9 mouse cellular contexts compared by ENCODE assay signal in the genomic region with DNA sequence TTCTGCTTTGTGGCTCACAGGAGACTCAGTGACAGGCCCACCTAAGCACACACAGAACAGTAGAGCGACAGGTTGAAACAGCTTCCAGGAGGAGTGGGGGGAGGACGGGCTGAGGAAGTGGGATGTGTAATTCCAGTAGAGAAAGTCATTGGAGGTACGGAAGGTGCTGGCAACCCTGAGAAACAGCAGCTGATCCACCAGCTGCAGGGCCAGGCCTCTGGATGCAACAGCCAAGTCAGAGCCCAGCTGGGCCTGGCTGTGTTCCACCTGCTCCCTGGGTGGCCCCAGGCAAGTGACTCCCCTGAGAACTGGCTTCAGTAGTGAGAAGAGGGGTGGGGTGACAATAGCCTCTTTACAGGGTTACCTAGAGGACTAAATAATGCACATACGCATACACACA. TPM values are rescaled to one million over a fixed set of nuclear protein-coding genes. Genes with fewer than 3 reads are reported as not detected.
DNase-seq lines count a peak whose midpoint lies in the region; TF ChIP-seq lines count a peak whose summit lies in the region.
"Had no signal": no experiment of that assay in that cellular context is flagged by ENCODE, and none has a peak within 500 bp of the region (broad histone marks: within the 10 kb centered on the region; RNA-seq: fewer than 3 reads in every experiment).

No protein-coding gene starts in this region.

- H3K9me3 ChIP-seq in forebrain, embryonic 10.5 days = no peaks in the 10 kb centered on the region
- H3K9me3 ChIP-seq: liver, embryonic 15.5 days had no signal

- no peak overlapping the region for H3K27ac ChIP-seq in forebrain, embryonic 10.5 days
- H3K27ac ChIP-seq: liver, embryonic 15.5 days had no signal

- H3K4me1 ChIP-seq in forebrain, embryonic 10.5 days = peaks cover 14% of the 10 kb centered on the region
- H3K4me1 ChIP-seq: liver, embryonic 15.5 days had no signal

- TF ChIP-seq CTCF in brain, embryonic 14.5 days (IDR thresholded peaks at IDR 0.05; ENCODE audit: borderline replicate concordance, extremely low read depth, insufficient read depth, insufficient read length) = no peak

- H3K4me3 ChIP-seq in forebrain, embryonic 10.5 days = no peak overlapping the region
- H3K4me3 ChIP-seq: liver, embryonic 15.5 days had no signal

- no peak for TF ChIP-seq POLR2A in brain, embryonic 14.5 days (IDR thresholded peaks at IDR 0.05; ENCODE audit: borderline replicate concordance, extremely low read depth, insufficient read depth, insufficient read length, poor library complexity, severe bottlenecking)

- H3K27me3 ChIP-seq in forebrain, embryonic 10.5 days (ENCODE audit: poor library complexity, severe bottlenecking) = peaks cover 21% of the 10 kb centered on the region; the same call in 1 of the 2 replicates
- H3K27me3 ChIP-seq: liver, embryonic 15.5 days had no signal

- peak; percentile 7 for DNase-seq in left cerebral cortex, adult 11 months (ENCODE audit: low spot score)
- no peak for DNase-seq in left cerebral cortex, postnatal 36 days (ENCODE audit: low spot score in 2 of 2)
- peak; percentile 19 for DNase-seq in brain, embryonic 14.5 days (ENCODE audit: low read depth)
- DNase-seq in gastrocnemius, postnatal 25 days = peak; percentile 61
- DNase-seq in left cerebral cortex, postnatal 10 days (ENCODE audit: extremely low spot score in 1 of 2, low spot score in 2 of 2) = peak; percentile 42 to 74
- no peak for DNase-seq in MN1 (ENCODE audit: low spot score)
- DNase-seq in forebrain, embryonic 10.5 days (ENCODE audit: extremely low spot score, low spot score) = no peak
- DNase-seq in spleen, postnatal 36 days (ENCODE audit: low spot score in 2 of 2) = no peak

- no peaks in the 10 kb centered on the region for H3K36me3 ChIP-seq in forebrain, embryonic 10.5 days (replicated peaks)
- H3K36me3 ChIP-seq: liver, embryonic 15.5 days had no signal

- 87% methylated on average over 4 of the region's 4 CpGs for WGBS in forebrain, embryonic 10.5 days

- intact Hi-C loops in left cerebral cortex, postnatal 36 days (cut with DNase I) = no loop called here
- intact Hi-C loops in left cerebral cortex, postnatal 10 days (cut with DNase I) = no loop called here

RNA-seq across cellular contexts. Expression of gene Gjb6, which starts 27.8 kb away (rescaled TPM):
- 100 to 1,000 TPM in 1 of 2 experiments, 10 to 100 TPM in 1; 99.8 to 127 TPM for total RNA-seq in left cerebral cortex, postnatal 36 days (2021)
- polyA plus RNA-seq in brain, embryonic 14.5 days (2012; rRNA removed) = 6.4 and 12.5 TPM in 2 replicates
- total RNA-seq in gastrocnemius, postnatal 25 days (2021) = under 1 TPM in 1 of 2 experiments, not detected in 1; 0.13 TPM
- 10 to 100 TPM; 23.8 to 53.7 TPM for total RNA-seq in left cerebral cortex, postnatal 10 days (2021)
- 0.60 and 0.68 TPM in 2 replicates for polyA plus RNA-seq in forebrain, embryonic 10.5 days (2016; fragmentation: Nextera tagmentation; extraction: Ambion mirVana)
- polyA plus RNA-seq: liver, embryonic 15.5 days had no signal

RNA-seq across cellular contexts. Expression of gene Gm4491, which starts 45.5 kb away (rescaled TPM):
- total RNA-seq in left cerebral cortex, postnatal 36 days (2021) = under 1 TPM; 0.77 to 0.96 TPM
- not detected in 2 replicates for polyA plus RNA-seq in brain, embryonic 14.5 days (2012; rRNA removed)
- not detected for total RNA-seq in gastrocnemius, postnatal 25 days (2021)
- under 1 TPM in 1 of 2 experiments, not detected in 1; 0.94 TPM for total RNA-seq in left cerebral cortex, postnatal 10 days (2021)
- not detected in 2 replicates for polyA plus RNA-seq in forebrain, embryonic 10.5 days (2016; fragmentation: Nextera tagmentation; extraction: Ambion mirVana)
- polyA plus RNA-seq: liver, embryonic 15.5 days had no signal

RNA-seq across cellular contexts. Expression of gene Gjb2, which starts 56.7 kb away (rescaled TPM):
- 10 to 100 TPM in 1 of 2 experiments, 1 to 10 TPM in 1; 8.8 to 10.8 TPM for total RNA-seq in left cerebral cortex, postnatal 36 days (2021)
- 5.6 and 13.6 TPM in 2 replicates for polyA plus RNA-seq in brain, embryonic 14.5 days (2012; rRNA removed)
- under 1 TPM; 0.13 to 0.43 TPM for total RNA-seq in gastrocnemius, postnatal 25 days (2021)
- 10 to 100 TPM in 1 of 2 experiments, 1 to 10 TPM in 1; 8.4 to 10.7 TPM for total RNA-seq in left cerebral cortex, postnatal 10 days (2021)
- 0.50 and 0.83 TPM in 2 replicates for polyA plus RNA-seq in forebrain, embryonic 10.5 days (2016; fragmentation: Nextera tagmentation; extraction: Ambion mirVana)

Comparison
In these comparisons a context has a peak if more than half of its experiments do, and no peak if none do; other contexts are left out.
1. DNase-seq: peak in left cerebral cortex, adult 11 months (single experiment), brain, embryonic 14.5 days (single experiment), gastrocnemius, postnatal 25 days (single experiment) and left cerebral cortex, postnatal 10 days (2 of 2); none in left cerebral cortex, postnatal 36 days (0 of 2), MN1 (single experiment), forebrain, embryonic 10.5 days (single experiment) and spleen, postnatal 36 days (0 of 2).
2. RNA of gene Gjb6, which starts 27.8 kb away (total RNA-seq): 99.8 to 127 TPM in left cerebral cortex, postnatal 36 days and 23.8 to 53.7 TPM in left cerebral cortex, postnatal 10 days; 0.13 TPM in gastrocnemius, postnatal 25 days; every median in the first group is over 10 times any median in the second.
3. RNA of gene Gjb2, which starts 56.7 kb away (total RNA-seq): 8.8 to 10.8 TPM in left cerebral cortex, postnatal 36 days and 8.4 to 10.7 TPM in left cerebral cortex, postnatal 10 days; 0.13 to 0.43 TPM in gastrocnemius, postnatal 25 days; every median in the first group is over 4 times any median in the second.